Mouse (Mus musculus) intestine, embryonic 14.5 days (tissue): ENCODE results near the gene Actr6. TPM values are rescaled to one million over a fixed set of nuclear protein-coding genes. Genes with fewer than 3 reads are reported as not detected.

ENCODE experiments used
- polyA plus RNA-seq: library from polyadenylated mRNA; unstranded; fragments of >200 nt; fragmentation: Nextera tagmentation; extraction: Ambion mirVana; gene quantifications from 2 replicates; pipeline ENCODE4 v1.2.1, GENCODE M21; 2014

Gene Actr6
- polyA plus RNA-seq, 1 experiment from 2014 or later, result 26.0 TPM

Other genes starting within 250 kb of the Actr6 start
- gene Nr1h4, start 198.7 kb downstream of the Actr6 start, polyA plus RNA-seq, result 16.2 and 17.8 TPM in 2 replicates
- gene Slc17a8, start 111.0 kb downstream of the Actr6 start, polyA plus RNA-seq, result not detected in 2 replicates
- 14.3 and 14.5 TPM in 2 replicates for gene Scyl2, start 46.0 kb downstream of the Actr6 start, polyA plus RNA-seq
- gene Uhrf1bp1l, start 12.7 kb upstream of the Actr6 start, polyA plus RNA-seq, result 29.6 and 32.5 TPM in 2 replicates
- gene Anks1b, start 141.2 kb upstream of the Actr6 start, polyA plus RNA-seq, result 1.3 and 1.5 TPM in 2 replicates